Comparison of ENCODE assay signal across 24 mouse cellular contexts in the genomic region with DNA sequence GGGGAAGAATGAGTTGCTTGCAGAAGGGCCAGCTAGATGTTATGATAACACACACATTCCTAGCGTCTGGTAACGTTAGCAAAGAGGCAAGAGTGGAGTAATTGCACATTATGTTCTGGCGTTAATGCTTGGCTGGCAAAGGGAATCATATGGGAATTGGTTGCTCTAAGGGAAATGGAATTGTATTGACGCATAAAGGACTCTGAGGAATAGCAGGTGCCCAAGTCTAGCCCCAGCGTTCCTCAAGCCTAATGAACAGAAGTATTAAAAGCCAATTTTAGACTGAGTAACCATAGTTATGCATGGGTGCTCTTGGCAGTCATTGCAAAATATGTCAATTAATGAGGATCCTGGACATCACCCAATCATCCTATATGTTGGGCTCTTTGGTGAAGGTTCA. TPM values are rescaled to one million over a fixed set of nuclear protein-coding genes. Genes with fewer than 3 reads are reported as not detected.
A peak's percentile ranks its signal among the peaks of the same experiment; 100 is the strongest.
DNase-seq lines count a peak whose midpoint lies in the region; ATAC-seq and TF ChIP-seq lines count a peak whose summit lies in the region.
"Had no signal": no experiment of that assay in that cellular context is flagged by ENCODE, and none has a peak within 500 bp of the region (broad histone marks: within the 10 kb centered on the region; RNA-seq: fewer than 3 reads in every experiment).

No protein-coding gene starts in this region.

- H3K9ac ChIP-seq in forebrain, embryonic 14.5 days (ENCODE audit: low read length): no peak overlapping the region
- H3K9ac ChIP-seq in forebrain, embryonic 11.5 days (ENCODE audit: low read length): no peak overlapping the region
- H3K9ac ChIP-seq: embryonic facial prominence, embryonic 15.5 days; forebrain, embryonic 12.5 days; hindbrain, embryonic 14.5 days had no signal

- TF ChIP-seq POLR2A in kidney, adult 2 months (IDR thresholded peaks at IDR 0.05; ENCODE audit: low read depth, low read length): no peak

- WGBS in forebrain, embryonic 14.5 days: 61% methylated on average over 5 of the region's 5 CpGs
- WGBS in forebrain, embryonic 11.5 days: 83% methylated on average over 5 of the region's 5 CpGs
- WGBS in kidney, adult 2 months: 47% methylated on average over 5 of the region's 5 CpGs

- no peaks in the 10 kb centered on the region for H3K4me1 ChIP-seq in forebrain, embryonic 14.5 days (ENCODE audit: control insufficient read depth, insufficient read depth, low read length)
- no peaks in the 10 kb centered on the region for H3K4me1 ChIP-seq in forebrain, embryonic 11.5 days (replicated peaks; ENCODE audit: control insufficient read depth, insufficient read depth, low read length)
- H3K4me1 ChIP-seq in kidney, adult 2 months (ENCODE audit: control insufficient read depth, insufficient read depth, low read length): no peaks in the 10 kb centered on the region
- H3K4me1 ChIP-seq: embryonic facial prominence, embryonic 15.5 days; forebrain, embryonic 12.5 days; heart, embryonic 10.5 days had no signal

- ATAC-seq in forebrain, embryonic 14.5 days: no peak
- ATAC-seq in forebrain, embryonic 11.5 days (replicated peaks; ENCODE audit: low FRiP score): no peak
- ATAC-seq: inflammation-experienced regulatory T-cells, adult 6 months; intestine, postnatal 0 days had no signal

- H3K27me3 ChIP-seq in forebrain, embryonic 14.5 days (replicated peaks; ENCODE audit: control insufficient read depth, insufficient read depth, low read length): no peaks in the 10 kb centered on the region
- H3K27me3 ChIP-seq in forebrain, embryonic 11.5 days (ENCODE audit: control insufficient read depth, insufficient read depth, low read length): no peaks in the 10 kb centered on the region
- H3K27me3 ChIP-seq in kidney, adult 2 months (replicated peaks; ENCODE audit: control insufficient read depth, insufficient read depth, low read length): no peaks in the 10 kb centered on the region
- H3K27me3 ChIP-seq: CH12.LX; embryonic facial prominence, embryonic 15.5 days; forebrain, embryonic 12.5 days had no signal

- peak; percentile 53 for DNase-seq in forebrain, embryonic 14.5 days (ENCODE audit: low spot score)
- no peak for DNase-seq in forebrain, embryonic 11.5 days (ENCODE audit: low spot score)
- peak; percentile 14 for DNase-seq in kidney, adult 2 months
- no peak for DNase-seq in kidney, postnatal 25 days
- DNase-seq in retina, embryonic 14.5 days (ENCODE audit: low spot score): peak; percentile 20
- DNase-seq in retina, postnatal 1 day: no peak
- DNase-seq in spleen, postnatal 36 days (ENCODE audit: low spot score in 2 of 2): no peak
- DNase-seq: adrenal gland, postnatal 36 days; cerebellum, adult 11 months; cerebellum, adult 8-10 months; cerebellum, postnatal 14 days; embryo, embryonic 11 days; gastrocnemius, postnatal 36 days; heart, adult 18-20 months; heart, postnatal 10 days; heart, postnatal 4 days had no signal

- no peak for TF ChIP-seq CTCF in kidney, adult 2 months (conservative IDR thresholded peaks at IDR 0.05; ENCODE audit: insufficient read depth, insufficient read length, low read depth, low read length)

- H3K4me3 ChIP-seq in forebrain, embryonic 14.5 days (ENCODE audit: low read depth, low read length): no peak overlapping the region
- no peak overlapping the region for H3K4me3 ChIP-seq in forebrain, embryonic 11.5 days (ENCODE audit: low read depth, low read length)
- H3K4me3 ChIP-seq in kidney, adult 2 months (ENCODE audit: insufficient read depth, low read depth, low read length): no peak overlapping the region
- H3K4me3 ChIP-seq: embryonic facial prominence, embryonic 15.5 days; erythroblast, embryonic 14.5 days; forebrain, embryonic 12.5 days; heart, embryonic 10.5 days had no signal

- H3K27ac ChIP-seq in forebrain, embryonic 14.5 days (ENCODE audit: low read depth, low read length): no peak overlapping the region
- no peak overlapping the region for H3K27ac ChIP-seq in forebrain, embryonic 11.5 days (ENCODE audit: low read depth, low read length)
- no peak overlapping the region for H3K27ac ChIP-seq in kidney, adult 2 months (ENCODE audit: insufficient read depth, low read depth, low read length)
- H3K27ac ChIP-seq: embryonic facial prominence, embryonic 15.5 days; forebrain, embryonic 12.5 days; heart, embryonic 10.5 days; hindbrain, embryonic 14.5 days had no signal

- H3K9me3 ChIP-seq in forebrain, embryonic 14.5 days (replicated peaks; ENCODE audit: control insufficient read depth, low read length): no peaks in the 10 kb centered on the region
- H3K9me3 ChIP-seq in forebrain, embryonic 11.5 days (ENCODE audit: control insufficient read depth, low read length): no peaks in the 10 kb centered on the region
- H3K9me3 ChIP-seq: embryonic facial prominence, embryonic 15.5 days; forebrain, embryonic 12.5 days; heart, embryonic 10.5 days had no signal

- no peaks in the 10 kb centered on the region for H3K36me3 ChIP-seq in forebrain, embryonic 14.5 days (ENCODE audit: control insufficient read depth, insufficient read depth, low read length)
- H3K36me3 ChIP-seq in forebrain, embryonic 11.5 days (ENCODE audit: control insufficient read depth, insufficient read depth, low read length): no peaks in the 10 kb centered on the region
- H3K36me3 ChIP-seq in kidney, adult 2 months (ENCODE audit: control insufficient read depth, insufficient read depth, low read length): no peaks in the 10 kb centered on the region
- H3K36me3 ChIP-seq: embryonic facial prominence, embryonic 15.5 days; forebrain, embryonic 12.5 days; heart, embryonic 10.5 days had no signal

- no peak overlapping the region for H3K4me2 ChIP-seq in forebrain, embryonic 14.5 days (ENCODE audit: low read length)
- H3K4me2 ChIP-seq in forebrain, embryonic 11.5 days (ENCODE audit: low read depth, low read length, severe bottlenecking): no peak overlapping the region
- H3K4me2 ChIP-seq: embryonic facial prominence, embryonic 15.5 days; forebrain, embryonic 12.5 days; hindbrain, embryonic 14.5 days had no signal

RNA-seq across cellular contexts. Expression of gene Btc, which starts 50.1 kb away (rescaled TPM):
- 0.14 and 0.15 TPM in 2 replicates for polyA plus RNA-seq in forebrain, embryonic 14.5 days (2014; fragmentation: Nextera tagmentation; extraction: Ambion mirVana)
- not detected in 2 replicates for polyA plus RNA-seq in forebrain, embryonic 11.5 days (2014; fragmentation: Nextera tagmentation; extraction: Ambion mirVana)
- polyA plus RNA-seq in kidney, adult 2 months (2012; rRNA removed): 2.4 and 2.8 TPM in 2 replicates
- polyA plus RNA-seq: erythroblast, embryonic 14.5 days; hindbrain, embryonic 14.5 days had no signal

Comparison
In these comparisons a context has a peak if more than half of its experiments do, and no peak if none do; other contexts are left out.
1. DNase-seq: peak in forebrain, embryonic 14.5 days (single experiment), kidney, adult 2 months (single experiment) and retina, embryonic 14.5 days (single experiment); none in forebrain, embryonic 11.5 days (single experiment), kidney, postnatal 25 days (0 of 2), retina, postnatal 1 day (single experiment) and spleen, postnatal 36 days (0 of 2).